28 mouse cellular contexts compared by ENCODE assay signal in the genomic region with DNA sequence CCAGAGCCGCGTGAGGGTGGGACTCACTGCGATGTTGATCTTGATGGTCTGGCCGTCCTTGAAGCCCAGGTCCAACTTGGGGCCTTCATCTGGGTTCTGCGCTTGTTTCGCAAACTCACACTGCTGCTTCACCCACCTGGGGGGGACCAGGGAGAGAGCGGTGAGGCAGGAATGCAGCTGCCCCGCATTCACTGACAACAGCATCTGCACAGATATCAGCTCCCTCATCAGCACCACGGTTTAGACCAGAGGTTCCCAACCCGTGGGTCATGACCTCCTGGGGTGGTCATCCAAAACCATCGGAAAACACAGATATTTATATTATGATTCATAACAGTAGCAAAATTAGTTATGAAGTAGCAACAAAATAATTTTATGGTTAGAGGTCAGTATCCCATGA. TPM values are rescaled to one million over a fixed set of nuclear protein-coding genes. Genes with fewer than 3 reads are reported as not detected.
"Had no signal": no experiment of that assay in that cellular context is flagged by ENCODE, and none has a peak within 500 bp of the region (broad histone marks: within the 10 kb centered on the region; RNA-seq: fewer than 3 reads in every experiment).

No protein-coding gene starts in this region.

- DNase-seq: gastrocnemius, postnatal 14 days; gastrocnemius, postnatal 36 days; heart, adult 18-20 months; heart, postnatal 14 days; heart, postnatal 36 days; kidney, adult 11 months; kidney, adult 2 months; kidney, adult 9 months; kidney, postnatal 14 days; kidney, postnatal 36 days; layer of hippocampus, adult 9-11 months; layer of hippocampus, postnatal 36 days; left cerebral cortex, postnatal 4 days had no signal

- H3K27ac ChIP-seq: heart, embryonic 10.5 days; hindbrain, embryonic 13.5 days; hindbrain, embryonic 15.5 days; hindbrain, postnatal 0 days; kidney, embryonic 15.5 days; kidney, postnatal 0 days; limb, embryonic 13.5 days; limb, embryonic 15.5 days; liver, embryonic 14.5 days had no signal

- H3K27me3 ChIP-seq: heart, embryonic 13.5 days; heart, embryonic 15.5 days; hindbrain, embryonic 13.5 days; hindbrain, embryonic 15.5 days; kidney, embryonic 15.5 days; limb, embryonic 13.5 days; limb, embryonic 15.5 days had no signal

- ATAC-seq: hindbrain, postnatal 0 days; intestine, embryonic 16.5 days had no signal

- H3K4me2 ChIP-seq: heart, embryonic 13.5 days; hindbrain, embryonic 13.5 days; hindbrain, embryonic 15.5 days; kidney, embryonic 15.5 days; limb, embryonic 13.5 days; limb, embryonic 15.5 days; liver, embryonic 11.5 days had no signal

- H3K4me3 ChIP-seq: heart, embryonic 10.5 days; heart, embryonic 13.5 days; heart, embryonic 15.5 days; hindbrain, embryonic 13.5 days; hindbrain, embryonic 15.5 days; kidney, embryonic 15.5 days; limb, embryonic 13.5 days; limb, embryonic 15.5 days had no signal

- H3K9ac ChIP-seq: hindbrain, embryonic 13.5 days; hindbrain, embryonic 15.5 days; kidney, embryonic 15.5 days; limb, embryonic 13.5 days; limb, embryonic 15.5 days; liver, embryonic 14.5 days had no signal

- H3K9me3 ChIP-seq: heart, embryonic 10.5 days; heart, embryonic 13.5 days; heart, embryonic 15.5 days; hindbrain, embryonic 13.5 days; hindbrain, embryonic 15.5 days; kidney, embryonic 15.5 days; limb, embryonic 13.5 days; limb, embryonic 15.5 days had no signal

RNA-seq across cellular contexts. Expression of a gene that starts 15.6 kb away (rescaled TPM):
- polyA plus RNA-seq: heart, embryonic 10.5 days; heart, embryonic 13.5 days; heart, postnatal 0 days; intestine, embryonic 16.5 days; large intestine, adult 2 months; liver, embryonic 11.5 days; liver, embryonic 14.5 days had no signal
